Mouse (Mus musculus): ENCODE results near the gene Etfa.

Gene Etfa

GRCm38 (mm10) chr9:55425271-55425810 is 86.7 kb downstream of the Etfa start:
- no peak for DNase-seq (ENCODE audit: low read depth, low spot score)

GRCm38 (mm10) chr9:55423451-55424424 is 88.3 kb downstream of the Etfa start:
- DNase-seq (ENCODE audit: low read depth, low spot score), result no peak

GRCm38 (mm10) chr9:55421786-55422185 is 90.3 kb downstream of the Etfa start:
- DNase-seq (ENCODE audit: low read depth, low spot score), result no peak

GRCm38 (mm10) chr9:55411154-55411553 is 100.9 kb downstream of the Etfa start:
- DNase-seq (ENCODE audit: low read depth, low spot score), result no peak

GRCm38 (mm10) chr9:55410430-55410829 is 101.6 kb downstream of the Etfa start:
- DNase-seq (ENCODE audit: low read depth, low spot score), result no peak

GRCm38 (mm10) chr9:55409833-55410232 is 102.2 kb downstream of the Etfa start:
- no peak for DNase-seq (ENCODE audit: low read depth, low spot score)

GRCm38 (mm10) chr9:55408851-55409250 is 103.2 kb downstream of the Etfa start:
- DNase-seq (ENCODE audit: low read depth, low spot score), result no peak

- DNase-seq (ENCODE audit: low read depth, low spot score), result no peak
Measured at GRCm38 (mm10) chr9:55406773-55407172, 105.3 kb downstream of the Etfa start.

GRCm38 (mm10) chr9:55404976-55405702 is 106.9 kb downstream of the Etfa start:
- DNase-seq (ENCODE audit: low read depth, low spot score), result no peak
